Mouse (Mus musculus) spleen, postnatal 4 days (tissue): ENCODE measurements around the gene Pdzrn3.

Source experiments
- DNase-seq, 2 experiments: peaks; one replicate each; pipeline ENCODE4 v3.0.0; 2022; ENCODE audit warnings: low spot score in 2 of 2

Pdzrn3 gene

GRCm38 (mm10) chr6:101290160-101290559, 87.5 kb downstream of the Pdzrn3 start:
- DNase-seq: no peak

GRCm38 (mm10) chr6:101289428-101289827, 88.3 kb downstream of the Pdzrn3 start:
- no peak for DNase-seq

GRCm38 (mm10) chr6:101287566-101288173, 90.0 kb downstream of the Pdzrn3 start:
- DNase-seq: no peak

- DNase-seq: no peak
Observed at GRCm38 (mm10) chr6:101287077-101287476, 90.6 kb downstream of the Pdzrn3 start.

GRCm38 (mm10) chr6:101284368-101284955, 93.2 kb downstream of the Pdzrn3 start:
- no peak for DNase-seq

- no peak for DNase-seq
Observed at GRCm38 (mm10) chr6:101283891-101284290, 93.8 kb downstream of the Pdzrn3 start.

GRCm38 (mm10) chr6:101281644-101282043, 96.1 kb downstream of the Pdzrn3 start:
- no peak for DNase-seq

GRCm38 (mm10) chr6:101280811-101281218, 96.9 kb downstream of the Pdzrn3 start:
- DNase-seq: no peak

- no peak for DNase-seq
Observed at GRCm38 (mm10) chr6:101278286-101278932, 99.3 kb downstream of the Pdzrn3 start.

GRCm38 (mm10) chr6:101276261-101276660, 101.4 kb downstream of the Pdzrn3 start:
- no peak for DNase-seq

GRCm38 (mm10) chr6:101275806-101276205, 101.9 kb downstream of the Pdzrn3 start:
- no peak for DNase-seq

- DNase-seq: no peak
Observed at GRCm38 (mm10) chr6:101274846-101275245, 102.9 kb downstream of the Pdzrn3 start.

GRCm38 (mm10) chr6:101272256-101272655, 105.4 kb downstream of the Pdzrn3 start:
- DNase-seq: no peak

GRCm38 (mm10) chr6:101271378-101272135, 106.1 kb downstream of the Pdzrn3 start:
- peak; percentile 67 to 73 for DNase-seq

- no peak for DNase-seq
Observed at GRCm38 (mm10) chr6:101270095-101270826, 107.4 kb downstream of the Pdzrn3 start.

- no peak for DNase-seq
Observed at GRCm38 (mm10) chr6:101269335-101270094, 108.2 kb downstream of the Pdzrn3 start.

- DNase-seq: no peak
Observed at GRCm38 (mm10) chr6:101268266-101268665, 109.4 kb downstream of the Pdzrn3 start.

- DNase-seq: peak; percentile 69 to 80
Observed at GRCm38 (mm10) chr6:101266787-101267186, 110.9 kb downstream of the Pdzrn3 start.

GRCm38 (mm10) chr6:101263544-101263943, 114.2 kb downstream of the Pdzrn3 start:
- no peak for DNase-seq

- DNase-seq: no peak
Observed at GRCm38 (mm10) chr6:101261513-101261912, 116.2 kb downstream of the Pdzrn3 start.

GRCm38 (mm10) chr6:101259411-101259810, 118.3 kb downstream of the Pdzrn3 start:
- no peak for DNase-seq
